Mouse (Mus musculus): ENCODE measurements around the gene Shd. TPM values are rescaled to one million over a fixed set of nuclear protein-coding genes. Genes with fewer than 3 reads are reported as not detected.

Shd gene
- polyA plus RNA-seq, 1 experiment: 207 TPM

DNA sequence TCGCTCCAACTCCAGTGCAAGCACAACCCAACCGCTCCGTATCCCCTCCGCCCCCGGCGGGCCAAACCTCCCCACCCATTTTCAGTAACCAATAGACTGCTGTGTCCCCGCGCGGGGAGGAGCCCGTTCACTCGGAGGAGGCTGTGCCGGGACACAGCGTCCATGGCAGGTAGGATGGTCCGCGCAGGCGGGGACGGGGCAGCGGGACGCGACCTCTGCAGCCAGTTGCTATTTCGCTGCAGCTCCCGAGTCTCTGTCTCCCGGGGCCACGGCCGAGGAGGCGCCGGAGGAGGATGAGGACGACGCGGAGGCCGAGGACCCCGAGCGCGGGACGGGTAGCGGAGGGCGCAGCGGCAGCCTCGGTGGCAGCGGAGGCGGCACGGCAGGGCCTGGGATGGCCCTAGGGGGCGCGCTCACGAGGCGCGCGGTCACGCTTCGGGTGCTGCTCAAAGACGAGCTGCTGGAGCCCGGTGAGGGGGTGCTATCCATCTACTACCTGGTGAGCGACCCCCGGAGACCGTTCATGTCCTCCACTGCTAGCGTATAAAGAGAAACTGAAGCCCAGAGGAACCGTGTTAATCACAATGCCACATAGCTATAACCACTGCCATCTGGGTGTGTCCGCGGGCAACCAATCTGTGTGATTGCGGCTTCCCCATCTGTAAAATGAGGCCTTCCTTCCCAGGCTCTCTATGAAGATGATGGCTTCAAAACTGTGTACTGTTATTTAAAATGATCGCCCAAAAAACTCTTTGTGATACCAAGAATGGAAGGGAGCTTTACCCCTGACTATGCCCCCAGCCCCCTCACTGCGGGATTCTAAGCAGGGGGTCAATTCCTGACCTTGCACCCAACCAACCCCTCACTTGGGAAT is 39.1 kb downstream of the Shd start:
- peak; percentile 97 for DNase-seq (ENCODE audit: low read depth)
- peak; percentile 31; the same call in 1 of the 2 replicates for TF ChIP-seq CTCF (IDR thresholded peaks at IDR 0.05; ENCODE audit: borderline replicate concordance, extremely low read depth, insufficient read depth, insufficient read length)
- peak; percentile 88 for TF ChIP-seq POLR2A (IDR thresholded peaks at IDR 0.05; ENCODE audit: borderline replicate concordance, extremely low read depth, insufficient read depth, insufficient read length, poor library complexity, severe bottlenecking)

DNA sequence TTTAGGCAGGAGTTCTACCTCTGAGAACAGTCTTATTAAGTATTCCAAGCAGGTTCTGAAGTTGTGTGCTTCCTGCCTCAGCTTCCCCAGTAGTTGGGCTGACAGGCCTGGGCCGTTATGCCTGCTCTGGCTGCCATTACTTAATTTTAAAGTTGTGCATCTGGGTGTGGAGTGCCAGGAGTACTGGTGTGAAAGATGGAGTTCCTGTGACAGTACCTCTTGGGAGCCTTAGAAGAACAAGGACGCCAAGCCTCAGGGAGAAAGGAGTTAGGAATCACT is 39.6 kb downstream of the Shd start:
- DNase-seq (ENCODE audit: low read depth): no peak
- no peak for TF ChIP-seq CTCF (IDR thresholded peaks at IDR 0.05; ENCODE audit: borderline replicate concordance, extremely low read depth, insufficient read depth, insufficient read length)
- no peak for TF ChIP-seq POLR2A (IDR thresholded peaks at IDR 0.05; ENCODE audit: borderline replicate concordance, extremely low read depth, insufficient read depth, insufficient read length, poor library complexity, severe bottlenecking)

DNA sequence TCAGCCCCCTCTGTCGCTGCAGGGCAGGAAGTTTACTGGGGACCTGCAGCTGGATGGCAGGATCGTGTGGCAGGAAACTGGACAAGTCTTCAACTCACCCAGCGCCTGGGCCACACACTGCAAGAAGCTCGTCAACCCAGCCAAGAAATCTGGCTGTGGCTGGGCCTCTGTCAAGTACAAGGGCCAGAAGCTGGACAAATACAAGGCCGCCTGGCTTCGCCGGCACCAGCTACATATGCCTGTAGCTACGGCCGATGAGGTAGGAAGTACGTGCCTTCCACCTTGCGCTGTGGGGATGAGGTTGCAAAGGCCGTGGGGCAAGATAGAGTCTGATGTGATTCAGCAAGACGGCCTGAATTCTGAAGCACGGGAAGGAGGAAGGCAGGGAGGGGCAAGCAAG is 40.0 kb downstream of the Shd start:
- DNase-seq (ENCODE audit: low read depth): no peak
- TF ChIP-seq POLR2A (IDR thresholded peaks at IDR 0.05; ENCODE audit: borderline replicate concordance, extremely low read depth, insufficient read depth, insufficient read length, poor library complexity, severe bottlenecking) (no peak), CTCF (IDR thresholded peaks at IDR 0.05; ENCODE audit: borderline replicate concordance, extremely low read depth, insufficient read depth, insufficient read length) (no peak)

DNA sequence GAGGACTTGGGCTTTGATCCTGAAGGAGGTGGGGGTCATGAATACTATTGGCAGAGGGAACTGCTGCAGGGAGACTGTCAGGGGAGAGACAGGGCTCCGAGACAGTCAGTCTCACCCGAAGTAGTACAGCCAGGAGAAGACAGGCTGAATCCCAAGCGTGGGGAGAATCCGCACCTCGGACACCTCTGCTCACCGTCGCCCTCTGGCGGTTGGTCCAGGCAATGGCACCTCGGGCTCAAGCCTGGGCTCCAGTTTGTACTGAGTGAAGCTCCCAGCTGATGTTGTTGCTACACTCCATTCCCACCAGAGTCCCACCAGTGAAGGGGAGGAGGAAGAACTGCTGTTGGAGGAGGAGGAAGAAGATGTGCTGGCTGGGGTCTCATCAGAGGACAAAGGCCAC is 40.4 kb downstream of the Shd start:
- peak; percentile 47 for DNase-seq (ENCODE audit: low read depth)
- TF ChIP-seq POLR2A (IDR thresholded peaks at IDR 0.05; ENCODE audit: borderline replicate concordance, extremely low read depth, insufficient read depth, insufficient read length, poor library complexity, severe bottlenecking) (no peak), CTCF (IDR thresholded peaks at IDR 0.05; ENCODE audit: borderline replicate concordance, extremely low read depth, insufficient read depth, insufficient read length) (peak; percentile 98)

DNA sequence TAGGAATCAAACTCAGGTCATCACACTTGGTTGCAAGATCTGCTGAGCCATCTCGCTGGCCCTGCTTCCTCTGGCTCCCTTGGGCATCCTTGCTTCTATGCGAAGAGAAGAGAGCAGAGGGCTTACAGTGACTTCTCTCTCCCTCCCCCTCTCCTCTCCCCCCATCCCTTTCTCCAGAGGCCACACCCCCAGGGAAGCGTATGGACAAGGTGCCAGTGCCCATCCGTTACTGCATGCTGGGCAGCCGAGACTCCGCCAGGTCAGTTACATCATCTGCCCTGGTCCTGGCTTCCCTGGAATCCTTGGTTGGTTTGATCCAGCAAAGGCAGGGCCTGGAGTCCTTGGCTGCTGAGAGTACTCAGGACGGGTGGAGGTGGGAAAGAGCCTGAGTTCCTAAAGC is 41.2 kb downstream of the Shd start:
- no peak for TF ChIP-seq CTCF (IDR thresholded peaks at IDR 0.05; ENCODE audit: borderline replicate concordance, extremely low read depth, insufficient read depth, insufficient read length)
- no peak for TF ChIP-seq POLR2A (IDR thresholded peaks at IDR 0.05; ENCODE audit: borderline replicate concordance, extremely low read depth, insufficient read depth, insufficient read length, poor library complexity, severe bottlenecking)
- DNase-seq (ENCODE audit: low read depth): no peak

DNA sequence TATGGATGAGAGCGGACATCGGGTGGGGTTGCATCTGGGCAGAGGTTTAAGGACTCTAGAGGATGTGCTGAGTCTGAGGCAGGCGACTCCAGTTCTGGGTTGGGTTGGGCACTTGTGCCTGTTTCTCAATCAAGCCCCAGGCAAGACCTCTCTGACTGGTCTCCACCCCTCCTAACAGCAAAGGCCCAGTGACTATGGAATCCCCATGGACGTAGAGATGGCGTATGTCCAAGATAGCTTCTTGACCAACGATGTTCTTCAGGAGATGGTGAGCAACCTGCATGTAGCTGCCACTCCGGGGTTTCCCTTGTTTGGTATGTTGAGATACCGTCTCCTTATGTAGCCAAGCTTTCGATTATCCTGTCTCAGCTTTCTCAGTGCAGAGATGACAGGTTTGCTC is 45.0 kb downstream of the Shd start:
- TF ChIP-seq CTCF (IDR thresholded peaks at IDR 0.05; ENCODE audit: borderline replicate concordance, extremely low read depth, insufficient read depth, insufficient read length) (no peak), POLR2A (IDR thresholded peaks at IDR 0.05; ENCODE audit: borderline replicate concordance, extremely low read depth, insufficient read depth, insufficient read length, poor library complexity, severe bottlenecking) (no peak)
- no peak for DNase-seq (ENCODE audit: low read depth)

DNA sequence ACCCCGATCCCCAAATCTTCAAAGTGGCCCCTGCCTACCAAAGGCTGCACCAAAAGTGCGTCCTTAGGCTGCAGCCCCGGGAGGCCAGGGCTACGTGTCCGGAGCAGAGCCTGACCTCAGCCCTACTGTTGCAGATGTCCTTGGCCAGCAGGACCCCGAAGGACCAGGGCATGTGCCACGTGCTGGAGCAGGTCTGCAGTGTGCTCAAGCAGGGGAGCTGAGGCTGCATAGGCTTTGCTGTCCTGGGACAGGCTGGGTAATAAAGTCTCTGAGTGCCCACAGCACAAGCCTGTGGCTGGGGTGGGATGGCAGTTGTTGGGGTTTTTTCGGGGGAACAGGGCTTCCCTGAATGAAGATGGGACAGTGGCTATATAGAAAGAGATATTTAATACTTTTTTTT is 46.1 kb downstream of the Shd start:
- no peak for TF ChIP-seq CTCF (IDR thresholded peaks at IDR 0.05; ENCODE audit: borderline replicate concordance, extremely low read depth, insufficient read depth, insufficient read length)
- no peak for TF ChIP-seq POLR2A (IDR thresholded peaks at IDR 0.05; ENCODE audit: borderline replicate concordance, extremely low read depth, insufficient read depth, insufficient read length, poor library complexity, severe bottlenecking)
- DNase-seq (ENCODE audit: low read depth): no peak

DNA sequence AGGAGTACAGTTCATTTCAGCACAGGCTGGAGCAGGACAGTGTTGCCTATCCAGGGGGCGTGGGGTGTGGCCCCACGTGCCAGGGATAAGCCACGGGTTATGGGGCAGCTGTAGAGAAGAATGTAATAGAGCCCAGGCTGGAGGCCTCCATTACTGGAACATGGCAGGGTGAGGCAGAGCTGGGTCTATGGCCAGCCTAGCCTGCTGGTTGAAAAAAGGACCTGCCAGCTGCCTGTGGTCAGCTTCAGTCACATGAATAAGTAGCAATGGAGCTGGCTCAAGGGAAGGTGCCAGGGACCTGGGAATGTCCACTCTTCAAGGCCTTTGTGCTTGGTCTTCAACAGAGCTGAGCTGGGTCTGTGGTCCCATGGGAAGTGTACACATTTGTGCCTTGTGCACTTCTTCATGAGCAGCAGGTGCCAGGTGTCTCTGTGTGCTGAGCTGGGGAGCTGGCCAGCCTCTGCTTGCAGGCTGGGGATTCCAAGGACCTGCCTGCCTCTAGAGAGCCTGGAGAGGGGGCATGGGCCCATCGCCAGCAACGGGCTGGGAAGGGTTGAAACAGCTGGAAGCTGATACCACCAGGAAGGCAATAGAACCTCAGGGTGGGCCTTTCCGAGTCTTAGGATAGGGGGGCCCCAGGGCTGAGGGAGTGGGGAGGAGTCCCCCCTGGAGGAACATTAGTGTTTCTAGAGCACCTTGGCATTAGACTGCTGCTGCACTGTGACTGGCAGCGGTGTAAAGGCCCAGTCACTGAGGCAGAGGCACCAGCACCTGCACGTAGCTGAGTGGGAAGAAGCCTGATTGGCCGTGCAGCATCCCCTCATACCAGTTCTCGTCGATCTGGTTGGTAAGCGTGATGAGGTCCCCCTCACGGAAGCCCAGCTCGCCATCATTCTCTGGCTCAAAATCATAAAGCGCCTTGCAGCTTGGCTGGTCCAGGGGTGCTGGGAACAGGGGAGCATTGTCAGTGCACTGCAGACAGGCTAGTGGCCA is 46.8 kb downstream of the Shd start:
- DNase-seq (ENCODE audit: low read depth): no peak
- no peak for TF ChIP-seq CTCF (IDR thresholded peaks at IDR 0.05; ENCODE audit: borderline replicate concordance, extremely low read depth, insufficient read depth, insufficient read length)
- no peak for TF ChIP-seq POLR2A (IDR thresholded peaks at IDR 0.05; ENCODE audit: borderline replicate concordance, extremely low read depth, insufficient read depth, insufficient read length, poor library complexity, severe bottlenecking)

DNA sequence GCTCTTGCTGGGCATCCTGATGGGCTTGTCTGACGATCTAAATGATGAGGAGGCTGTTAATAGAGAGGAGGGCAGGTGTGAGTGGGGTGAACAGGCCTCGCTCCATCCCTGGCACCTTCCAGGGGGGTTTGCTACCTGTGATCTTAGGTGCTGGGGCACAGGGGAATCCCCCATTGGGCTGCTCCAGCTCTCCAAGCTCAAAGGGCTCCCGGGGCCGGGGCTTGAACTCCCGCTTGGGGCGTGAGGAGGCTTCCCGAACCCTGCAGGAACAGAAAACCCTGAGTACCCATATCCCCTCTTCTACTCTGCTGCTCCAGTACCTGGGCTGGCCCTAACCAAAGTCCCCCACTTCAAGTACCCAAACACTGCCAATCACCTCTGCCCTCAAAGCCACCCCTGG is 47.6 kb downstream of the Shd start:
- DNase-seq (ENCODE audit: low read depth): no peak
- no peak for TF ChIP-seq POLR2A (IDR thresholded peaks at IDR 0.05; ENCODE audit: borderline replicate concordance, extremely low read depth, insufficient read depth, insufficient read length, poor library complexity, severe bottlenecking)
- TF ChIP-seq CTCF (IDR thresholded peaks at IDR 0.05; ENCODE audit: borderline replicate concordance, extremely low read depth, insufficient read depth, insufficient read length): no peak

DNA sequence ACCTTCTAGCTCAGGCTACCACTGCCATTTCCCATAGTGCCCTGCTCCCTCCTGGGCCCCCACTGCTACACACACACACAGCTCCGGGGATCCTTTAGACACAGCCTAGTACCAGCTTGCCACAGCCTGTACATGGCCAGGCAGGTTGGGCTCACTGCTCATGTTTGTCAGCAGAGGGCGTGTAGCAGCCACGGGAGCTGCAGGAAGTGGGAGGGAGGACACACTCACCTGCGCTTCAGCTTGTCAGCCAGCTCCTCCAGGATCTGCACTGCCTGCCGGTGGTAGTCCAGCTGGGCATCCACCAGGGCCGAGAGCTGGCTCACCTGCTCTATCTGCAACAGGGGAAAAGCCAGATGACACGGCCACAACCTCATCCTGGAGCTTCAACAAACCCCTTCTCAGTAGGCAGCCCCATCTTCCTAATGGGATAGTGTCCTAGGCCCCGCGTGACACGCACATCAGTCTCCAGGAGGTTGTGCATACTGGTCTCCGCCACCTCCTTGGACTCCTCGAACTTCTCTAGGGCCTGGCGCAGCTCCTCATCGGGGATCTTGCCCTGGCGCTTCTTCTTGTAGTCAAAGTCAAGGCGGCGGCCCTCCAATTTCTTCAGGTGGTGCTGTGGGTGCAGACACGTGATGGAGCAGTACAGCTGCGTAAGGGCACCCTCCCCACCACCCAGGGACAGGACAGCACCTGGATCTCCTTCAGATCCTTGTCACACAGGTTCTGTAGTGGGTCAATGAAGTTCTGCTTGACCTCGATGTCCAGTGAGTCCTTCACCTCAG is 48.3 kb downstream of the Shd start:
- TF ChIP-seq POLR2A (IDR thresholded peaks at IDR 0.05; ENCODE audit: borderline replicate concordance, extremely low read depth, insufficient read depth, insufficient read length, poor library complexity, severe bottlenecking): no peak
- TF ChIP-seq CTCF (IDR thresholded peaks at IDR 0.05; ENCODE audit: borderline replicate concordance, extremely low read depth, insufficient read depth, insufficient read length): peak; percentile 39; the same call in 1 of the 2 replicates
- peak; percentile 51 for DNase-seq (ENCODE audit: low read depth)
